Mouse (Mus musculus): Measurements from ENCODE around the gene Gm6121. TPM values are rescaled to one million over a fixed set of nuclear protein-coding genes. Genes with fewer than 3 reads are reported as not detected.

Gene Gm6121
- total RNA-seq (2023) = not detected

GRCm38 (mm10) chrX:26935597-26935996 is at the start of gene Gm6121:
Gene Gm6121, minus strand, starts transcription at chrX:26935697.

Other genes with a start within 250 kb of the Gm6121 start
- not detected for gene Gm14525, start 233.1 kb downstream of the Gm6121 start, total RNA-seq (2023)

Data from T-cell, adult 66 days (primary cell).